Mouse (Mus musculus) heart, embryonic 10.5 days (tissue): ENCODE data around the gene Fam210b. TPM values are rescaled to one million over a fixed set of nuclear protein-coding genes. Genes with fewer than 3 reads are reported as not detected.

Source experiments
- DNase-seq: peaks from one replicate; pipeline ENCODE4 v3.0.0-alpha.2; 2017; ENCODE audit warnings: low spot score
- H3K27ac ChIP-seq: fragments of 300-500 bp; sonication (generic); 2 replicates; pipeline ENCODE4 v1.5.1; 2016; ENCODE audit warnings: mild to moderate bottlenecking
- H3K27me3 ChIP-seq: fragments of 300-500 bp; sonication (generic); 2 replicates; pipeline ENCODE4 v1.6.1; 2016; ENCODE audit warnings: mild to moderate bottlenecking; ENCODE audit not compliant: poor library complexity, insufficient read depth, severe bottlenecking
- H3K36me3 ChIP-seq: fragments of 300-500 bp; sonication (generic); 2 replicates; pipeline ENCODE4 v1.6.1; 2016; ENCODE audit warnings: mild to moderate bottlenecking, moderate library complexity
- H3K4me1 ChIP-seq: fragments of 300-500 bp; sonication (generic); 2 replicates; pipeline ENCODE4 v1.6.1; 2016; ENCODE audit warnings: mild to moderate bottlenecking
- H3K4me3 ChIP-seq: fragments of 300-500 bp; sonication (generic); 2 replicates; pipeline ENCODE4 v1.5.1; 2016; ENCODE audit warnings: mild to moderate bottlenecking, moderate library complexity
- H3K9me3 ChIP-seq: fragments of 300-500 bp; sonication (generic); 2 replicates; pipeline ENCODE4 v1.6.1; 2016; ENCODE audit warnings: mild to moderate bottlenecking, moderate library complexity
- WGBS: fragments of 180-500 bp; shearing (Covaris S2); methylation state at CpG from one replicate; pipeline ENCODE4 v1.1.7; 2016; 5-methylcytosine and 5-hydroxymethylcytosine counted together
- polyA plus RNA-seq: library from polyadenylated mRNA; unstranded; fragments of >200 nt; fragmentation: Nextera tagmentation; extraction: Ambion mirVana; gene quantifications from 2 replicates; pipeline ENCODE4 v1.2.1, GENCODE M21; 2016

Gene Fam210b
- polyA plus RNA-seq, 1 experiment from 2014 or later: 23.3 TPM

DNA sequence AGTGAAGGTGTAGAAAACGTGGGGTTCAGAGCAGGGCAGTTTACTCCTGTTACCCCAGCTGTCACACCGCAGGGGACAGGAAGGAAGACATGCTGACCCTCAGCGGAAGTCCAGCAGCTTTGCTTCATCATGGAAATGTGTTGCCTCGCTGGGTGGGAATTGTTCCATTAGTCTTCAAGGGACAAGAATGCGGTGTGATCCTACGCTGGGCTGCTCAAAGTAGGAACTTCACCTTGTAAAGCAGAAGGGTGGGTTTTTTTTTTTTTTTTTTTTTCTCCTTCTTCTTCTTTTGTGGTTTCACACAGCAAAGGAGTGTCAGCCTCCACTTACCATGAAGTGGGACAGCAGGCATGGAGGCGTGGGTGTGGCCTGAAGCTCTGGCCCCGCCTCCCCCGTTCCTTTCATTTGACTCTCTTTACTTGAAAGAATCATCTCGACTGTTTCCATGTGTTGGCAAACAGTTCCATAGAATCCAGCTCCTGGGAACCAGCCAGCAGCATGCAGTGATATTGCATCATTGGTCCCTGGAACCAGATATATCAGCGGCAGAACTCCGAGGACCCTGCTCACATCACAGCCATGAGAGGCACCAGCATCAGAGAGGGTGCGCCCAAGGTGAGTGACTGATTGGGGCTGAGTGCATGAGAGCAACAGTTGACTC is 48.2 kb downstream of the Fam210b start, which contains the start of gene Cass4:
Gene Cass4, plus strand, starts transcription at position 404 of the 661 bp plus-strand sequence.
- H3K4me3 ChIP-seq: peak within 1 kb of the TSS; percentile 24; the same call in 1 of the 2 replicates
- peaks cover 4% of the 10 kb centered on the region; the same call in 1 of the 2 replicates for H3K27me3 ChIP-seq
- peaks cover 8% of the 10 kb centered on the region; the same call in 1 of the 2 replicates for H3K4me1 ChIP-seq
- 19% methylated on average over 13 of the region's 13 CpGs for WGBS
- no peaks in the 10 kb centered on the region for H3K36me3 ChIP-seq
- DNase-seq: no peak
- H3K27ac ChIP-seq: no peak within 1 kb of the TSS
- no peaks in the 10 kb centered on the region for H3K9me3 ChIP-seq

DNA sequence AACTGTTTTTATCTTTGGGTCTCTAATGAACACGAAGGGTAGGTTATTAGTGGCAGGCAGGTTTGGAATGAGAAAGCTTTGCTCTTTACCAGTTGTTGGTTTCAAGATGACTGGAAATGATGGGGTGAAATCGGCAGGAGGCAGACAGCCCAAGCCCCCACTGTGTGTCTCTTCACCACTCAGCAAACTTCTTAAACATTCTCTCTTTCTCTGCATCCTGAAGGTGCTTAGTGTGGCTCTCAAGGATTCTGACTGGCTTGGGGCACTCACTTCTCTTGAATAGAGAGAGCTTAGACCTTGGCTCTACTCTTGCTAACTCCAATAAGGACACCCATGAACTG is 48.7 kb downstream of the Fam210b start:
- Histone ChIP-seq H3K27ac (no peak overlapping the region), H3K36me3 (no peaks in the 10 kb centered on the region), H3K27me3 (peaks cover 4% of the 10 kb centered on the region; the same call in 1 of the 2 replicates), H3K4me1 (peaks cover 8% of the 10 kb centered on the region; the same call in 1 of the 2 replicates), H3K9me3 (no peaks in the 10 kb centered on the region), H3K4me3 (no peak overlapping the region)
- DNase-seq: no peak
- WGBS: 59% methylated on average over 2 of the region's 2 CpGs

DNA sequence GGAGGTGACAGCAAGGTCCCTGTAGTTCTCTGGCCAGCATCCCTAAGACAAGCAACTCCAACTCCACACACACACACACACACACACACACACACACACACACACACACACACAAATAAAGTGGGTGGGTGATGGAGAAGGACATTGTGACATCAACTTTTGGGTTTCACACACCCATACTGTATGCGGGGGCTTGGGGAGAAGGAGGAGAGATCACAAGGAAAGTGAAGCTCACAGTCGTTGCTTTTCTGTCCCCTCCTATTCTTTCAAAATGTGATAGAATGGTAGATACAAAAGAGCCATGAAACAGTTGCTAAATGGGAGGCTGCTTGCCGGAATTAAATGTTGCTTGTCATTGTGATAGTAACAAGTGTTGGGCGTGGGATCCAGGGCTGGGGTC is 49.3 kb downstream of the Fam210b start:
- DNase-seq: no peak
- Histone ChIP-seq H3K27ac (no peak overlapping the region), H3K4me3 (no peak overlapping the region), H3K27me3 (peaks cover 4% of the 10 kb centered on the region; the same call in 1 of the 2 replicates), H3K36me3 (no peaks in the 10 kb centered on the region), H3K4me1 (peaks cover 11% of the 10 kb centered on the region), H3K9me3 (no peaks in the 10 kb centered on the region)
- 74% methylated on average over 4 of the region's 4 CpGs for WGBS

DNA sequence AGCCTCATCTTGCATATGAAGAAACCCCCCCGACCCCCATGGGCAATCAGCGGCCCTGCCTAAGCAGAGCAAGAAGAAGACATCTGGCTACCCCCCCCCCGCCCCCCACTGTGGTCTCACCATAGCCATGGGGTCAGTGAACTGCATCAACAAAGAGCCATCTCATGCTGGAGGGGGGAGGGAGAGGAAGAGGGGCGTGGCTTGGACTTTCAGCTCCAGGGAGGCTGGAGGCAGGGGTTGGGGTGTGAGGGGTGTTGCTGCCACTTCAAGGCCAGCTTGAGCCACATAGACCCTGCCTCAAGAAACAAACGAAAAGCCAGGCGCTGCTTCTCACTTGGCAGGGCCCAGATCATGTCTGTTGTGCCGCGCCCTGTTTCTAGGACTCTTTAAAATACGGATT is 50.6 kb downstream of the Fam210b start:
- Histone ChIP-seq H3K9me3 (no peaks in the 10 kb centered on the region), H3K4me3 (no peak overlapping the region), H3K4me1 (peaks cover 18% of the 10 kb centered on the region), H3K27ac (no peak overlapping the region), H3K36me3 (no peaks in the 10 kb centered on the region), H3K27me3 (peaks cover 4% of the 10 kb centered on the region; the same call in 1 of the 2 replicates)
- DNase-seq: no peak
- WGBS: 40% methylated on average over 9 of the region's 9 CpGs

DNA sequence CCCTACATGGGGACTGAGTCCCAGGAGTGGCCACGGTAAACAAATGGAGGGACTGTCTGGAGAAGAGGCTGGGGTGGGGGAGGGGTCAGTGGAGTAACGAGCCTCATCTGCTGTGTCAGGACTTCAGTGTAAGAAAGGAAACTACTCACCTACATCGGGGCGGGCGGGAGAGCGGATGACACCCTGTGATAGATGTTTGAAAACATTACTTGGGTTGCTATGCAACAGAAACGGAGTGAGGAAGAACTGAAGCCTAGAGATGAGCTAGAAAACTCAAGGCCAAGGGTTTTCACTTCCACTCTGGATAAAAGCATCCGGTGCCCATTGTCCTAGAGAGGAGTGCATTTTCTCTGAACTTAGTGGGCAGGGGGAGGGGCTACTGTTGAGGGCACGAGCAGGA is 54.5 kb downstream of the Fam210b start:
- H3K36me3 ChIP-seq: no peaks in the 10 kb centered on the region
- H3K27me3 ChIP-seq: peaks cover 11% of the 10 kb centered on the region; the same call in 1 of the 2 replicates
- no peak overlapping the region for H3K4me3 ChIP-seq
- 40% methylated on average over 9 of the region's 9 CpGs for WGBS
- H3K27ac ChIP-seq: peak overlapping the region; percentile 22; the same call in 1 of the 2 replicates
- DNase-seq: no peak
- no peaks in the 10 kb centered on the region for H3K9me3 ChIP-seq
- peaks cover 22% of the 10 kb centered on the region for H3K4me1 ChIP-seq

DNA sequence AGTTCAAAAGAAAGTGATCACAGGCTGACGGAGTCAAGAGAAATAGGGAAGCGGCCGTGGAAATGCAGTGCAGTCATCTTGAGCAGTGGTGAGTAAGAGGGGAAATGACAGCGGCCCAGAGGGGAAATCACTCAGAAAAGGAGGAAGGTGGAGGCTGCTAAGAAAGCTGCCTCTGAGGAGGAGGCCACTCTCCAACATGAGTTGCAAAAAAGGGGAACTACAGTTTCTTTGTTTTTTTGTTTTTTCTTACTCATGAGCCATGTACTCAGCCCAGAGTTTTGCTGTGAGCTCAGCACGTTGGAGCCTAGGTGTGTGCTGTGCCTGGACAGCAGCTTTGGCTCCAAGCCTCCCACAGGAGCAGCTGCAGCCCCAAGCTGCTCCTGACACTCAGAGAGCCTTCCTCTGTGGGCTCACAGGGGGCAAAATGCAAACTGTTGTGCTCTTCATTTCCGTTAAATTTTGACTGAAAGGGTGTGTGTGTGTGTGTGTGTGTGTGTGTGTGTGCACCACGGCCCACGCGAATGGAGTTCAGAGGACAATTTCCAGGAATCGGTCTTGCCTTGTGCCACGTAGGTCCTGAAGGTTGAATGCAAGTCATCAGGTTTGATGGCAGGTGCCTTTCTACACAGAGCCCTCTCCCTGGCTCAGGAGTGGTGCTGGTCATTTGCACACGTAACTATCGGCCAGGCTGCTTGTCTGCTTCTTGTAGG is 55.9 kb downstream of the Fam210b start:
- H3K27me3 ChIP-seq: peaks cover 9% of the 10 kb centered on the region
- peaks cover 18% of the 10 kb centered on the region; the same call in 1 of the 2 replicates for H3K4me1 ChIP-seq
- no peaks in the 10 kb centered on the region for H3K9me3 ChIP-seq
- H3K36me3 ChIP-seq: no peaks in the 10 kb centered on the region
- no peak overlapping the region for H3K27ac ChIP-seq
- no peak overlapping the region for H3K4me3 ChIP-seq
- no peak for DNase-seq
- 65% methylated on average over 13 of the region's 13 CpGs for WGBS

DNA sequence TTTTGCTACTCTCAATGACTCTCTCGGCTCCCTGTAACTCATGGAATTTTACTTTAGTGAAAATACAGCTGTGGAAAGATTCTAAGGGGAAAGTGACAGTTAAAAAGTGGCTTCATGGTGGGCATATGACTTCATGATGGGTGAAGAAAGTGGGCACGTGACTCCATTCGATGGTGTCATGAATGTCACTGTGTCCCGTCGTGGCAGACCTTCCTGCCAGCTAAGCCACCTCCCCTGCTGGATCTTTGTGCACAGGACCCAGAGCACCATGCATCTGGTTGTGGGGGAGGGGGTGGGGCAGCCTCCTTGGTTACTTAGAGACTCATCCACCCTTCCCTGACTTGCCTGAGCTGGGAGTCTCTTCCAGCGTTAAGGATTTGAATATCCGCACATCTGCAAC is 58.9 kb downstream of the Fam210b start:
- no peak for DNase-seq
- Histone ChIP-seq H3K36me3 (no peaks in the 10 kb centered on the region), H3K4me1 (peaks cover 29% of the 10 kb centered on the region; the same call in 1 of the 2 replicates), H3K9me3 (no peaks in the 10 kb centered on the region), H3K4me3 (no peak overlapping the region), H3K27me3 (peaks cover 7% of the 10 kb centered on the region), H3K27ac (no peak overlapping the region)
- WGBS: 63% methylated on average over 7 of the region's 7 CpGs

DNA sequence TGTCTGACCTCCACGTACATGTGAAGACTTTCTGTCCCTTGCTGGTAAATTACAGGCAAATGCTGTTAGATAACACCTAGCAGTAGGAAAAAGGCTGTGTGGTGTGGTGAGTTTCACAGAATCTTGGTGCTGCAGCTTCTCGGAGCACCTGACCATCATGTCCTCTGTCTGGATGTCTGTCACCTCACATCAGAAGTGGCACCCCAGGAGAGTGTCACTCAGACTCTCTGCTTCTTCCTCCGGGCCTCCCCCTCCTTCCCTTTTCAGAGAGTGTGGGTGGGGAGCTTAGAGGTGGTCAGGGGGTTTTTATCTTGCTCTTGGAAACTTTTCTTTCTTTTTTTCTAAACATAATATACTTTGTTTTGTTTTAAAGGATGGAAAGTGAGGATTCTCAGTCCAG is 59.6 kb downstream of the Fam210b start:
- Histone ChIP-seq H3K4me3 (no peak overlapping the region), H3K4me1 (peaks cover 23% of the 10 kb centered on the region; the same call in 1 of the 2 replicates), H3K9me3 (no peaks in the 10 kb centered on the region), H3K36me3 (no peaks in the 10 kb centered on the region), H3K27ac (no peak overlapping the region), H3K27me3 (peaks cover 7% of the 10 kb centered on the region)
- DNase-seq: no peak
- 43% methylated on average over 3 of the region's 3 CpGs for WGBS

Other genes starting within 250 kb of the Fam210b start
- gene Mc3r, start 97.1 kb upstream of the Fam210b start, polyA plus RNA-seq: not detected in 2 replicates
- gene Aurka, start 25.0 kb downstream of the Fam210b start, polyA plus RNA-seq: 138 and 163 TPM in 2 replicates
- gene Cstf1, start 25.1 kb downstream of the Fam210b start, polyA plus RNA-seq: 44.1 and 48.3 TPM in 2 replicates
- 0.20 and 0.30 TPM in 2 replicates for gene Cass4, start 48.2 kb downstream of the Fam210b start, polyA plus RNA-seq
- gene Rtf2, start 95.0 kb downstream of the Fam210b start, polyA plus RNA-seq: 56.0 and 66.0 TPM in 2 replicates
- gene Gcnt7, start 113.0 kb downstream of the Fam210b start, polyA plus RNA-seq: 1.4 and 1.8 TPM in 2 replicates
- gene Fam209, start 127.0 kb downstream of the Fam210b start, polyA plus RNA-seq: not detected in 2 replicates
- 0.49 and 2.3 TPM in 2 replicates for gene Tfap2c, start 204.0 kb downstream of the Fam210b start, polyA plus RNA-seq